Mouse (Mus musculus) liver, embryonic 16.5 days (tissue): Measurements from ENCODE around the gene Cox17. TPM values are rescaled to one million over a fixed set of nuclear protein-coding genes. Genes with fewer than 3 reads are reported as not detected.

Source experiments
- ATAC-seq: fragments of 200-750 bp; cut with Nextera tagmentation; 2 replicates; pipeline ENCODE4 v1.8.0; 2017; ENCODE audit warnings: low read depth, mild to moderate bottlenecking, moderate number of reproducible peaks, moderate library complexity
- H3K27ac ChIP-seq: fragments of 300-500 bp; sonication (generic); 2 replicates; pipeline ENCODE4 v1.5.1; 2014; ENCODE audit warnings: mild to moderate bottlenecking, low read length
- H3K27me3 ChIP-seq: fragments of 300-500 bp; sonication (generic); 2 replicates; pipeline ENCODE4 v1.6.1; 2014; ENCODE audit warnings: low read depth, low read length, mixed read lengths; ENCODE audit not compliant: control insufficient read depth, insufficient read depth
- H3K36me3 ChIP-seq: fragments of 300-500 bp; sonication (generic); 2 replicates; pipeline ENCODE4 v1.6.1; 2014; ENCODE audit warnings: mild to moderate bottlenecking; ENCODE audit not compliant: control insufficient read depth, insufficient read depth
- H3K4me1 ChIP-seq: fragments of 300-500 bp; sonication (generic); 2 replicates; pipeline ENCODE4 v1.6.1; 2014; ENCODE audit warnings: low read depth, low read length, mixed read lengths; ENCODE audit not compliant: control insufficient read depth
- H3K4me2 ChIP-seq: fragments of 300-500 bp; sonication (generic); 2 replicates; pipeline ENCODE4 v1.6.1; 2014; ENCODE audit warnings: low read depth, low read length, mixed read lengths
- H3K4me3 ChIP-seq: fragments of 300-500 bp; sonication (generic); 2 replicates; pipeline ENCODE4 v1.5.1; 2014; ENCODE audit warnings: low read depth, mild to moderate bottlenecking, low read length
- H3K9ac ChIP-seq: fragments of 300-500 bp; sonication (generic); 2 replicates; pipeline ENCODE4 v1.6.1; 2014; ENCODE audit warnings: low read depth, low read length
- H3K9me3 ChIP-seq: fragments of 300-500 bp; sonication (generic); replicated peaks from 2 replicates; pipeline ENCODE4 v1.6.1; 2016; ENCODE audit warnings: low read length; ENCODE audit not compliant: control insufficient read depth
- WGBS: fragments of 180-500 bp; shearing (Covaris S2); extraction: QIAGEN DNeasy Blood & Tissue Kit; methylation state at CpG from one replicate; pipeline ENCODE4 v1.1.7; 2014; ENCODE audit not compliant: insufficient replicate concordance; 5-methylcytosine and 5-hydroxymethylcytosine counted together
- polyA plus RNA-seq: library from polyadenylated mRNA; unstranded; fragments of >200 nt; fragmentation: Nextera tagmentation; extraction: Ambion mirVana; gene quantifications from 2 replicates; pipeline ENCODE4 v1.2.1, GENCODE M21; 2015

The Cox17 gene
- polyA plus RNA-seq, 1 experiment from 2014 or later: 209 TPM

DNA sequence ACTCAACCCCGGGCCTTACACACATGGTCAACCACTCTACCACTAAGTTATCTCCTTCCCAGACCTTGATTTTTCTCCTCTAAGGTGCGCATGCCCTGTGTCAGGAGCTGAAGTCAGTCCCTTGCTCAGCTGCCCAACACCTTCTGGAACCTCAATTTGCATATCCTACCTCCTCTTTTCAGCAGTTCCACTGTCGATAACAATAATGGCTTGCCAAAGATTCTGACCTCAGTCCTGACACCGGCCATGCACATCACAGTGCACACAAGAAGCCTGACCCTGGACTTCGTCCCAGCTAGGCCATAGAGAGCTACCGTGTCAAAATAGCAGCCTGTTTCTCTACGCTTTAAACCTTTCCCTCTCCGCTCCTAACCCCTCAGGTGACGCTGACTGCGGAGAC, 26.6 kb downstream of the Cox17 start:
- H3K4me3 ChIP-seq: peak overlapping the region; percentile 67
- H3K27ac ChIP-seq: peak overlapping the region; percentile 98
- H3K9ac ChIP-seq: no peak overlapping the region
- 65% methylated on average over 10 of the region's 10 CpGs for WGBS
- peaks cover 6% of the 10 kb centered on the region for H3K36me3 ChIP-seq
- no peaks in the 10 kb centered on the region for H3K27me3 ChIP-seq
- no peak for ATAC-seq
- no peaks in the 10 kb centered on the region for H3K9me3 ChIP-seq
- peak overlapping the region; percentile 73 for H3K4me2 ChIP-seq
- H3K4me1 ChIP-seq: peaks cover 64% of the 10 kb centered on the region

DNA sequence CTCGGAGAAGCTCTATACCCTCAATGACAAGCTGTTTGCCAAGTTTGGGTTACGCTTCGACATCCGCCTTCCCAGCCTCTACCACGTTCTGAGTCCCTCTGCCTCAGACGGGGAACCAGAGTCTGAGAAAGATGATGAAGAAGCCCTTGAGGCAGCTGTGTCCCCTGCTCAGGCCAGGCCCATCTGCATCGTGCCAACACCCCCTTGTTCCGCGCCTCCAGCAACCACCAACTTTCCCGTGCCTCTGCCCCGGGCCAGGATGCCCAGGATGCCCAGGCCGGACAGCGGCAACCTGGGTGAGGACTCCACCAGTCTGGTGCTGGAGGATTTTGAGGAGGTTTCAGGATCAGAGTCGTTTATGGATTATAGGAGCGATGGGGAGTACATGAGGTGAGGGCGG, 27.1 kb downstream of the Cox17 start:
- Histone ChIP-seq H3K36me3 (peaks cover 11% of the 10 kb centered on the region), H3K4me2 (peak overlapping the region; percentile 73), H3K4me1 (peaks cover 67% of the 10 kb centered on the region), H3K27ac (peak overlapping the region; percentile 98), H3K9ac (peak overlapping the region; percentile 56), H3K9me3 (no peaks in the 10 kb centered on the region), H3K27me3 (no peaks in the 10 kb centered on the region), H3K4me3 (peak overlapping the region; percentile 67)
- no peak for ATAC-seq
- 83% methylated on average over 16 of the region's 16 CpGs for whole genome bisulfite sequencing

DNA sequence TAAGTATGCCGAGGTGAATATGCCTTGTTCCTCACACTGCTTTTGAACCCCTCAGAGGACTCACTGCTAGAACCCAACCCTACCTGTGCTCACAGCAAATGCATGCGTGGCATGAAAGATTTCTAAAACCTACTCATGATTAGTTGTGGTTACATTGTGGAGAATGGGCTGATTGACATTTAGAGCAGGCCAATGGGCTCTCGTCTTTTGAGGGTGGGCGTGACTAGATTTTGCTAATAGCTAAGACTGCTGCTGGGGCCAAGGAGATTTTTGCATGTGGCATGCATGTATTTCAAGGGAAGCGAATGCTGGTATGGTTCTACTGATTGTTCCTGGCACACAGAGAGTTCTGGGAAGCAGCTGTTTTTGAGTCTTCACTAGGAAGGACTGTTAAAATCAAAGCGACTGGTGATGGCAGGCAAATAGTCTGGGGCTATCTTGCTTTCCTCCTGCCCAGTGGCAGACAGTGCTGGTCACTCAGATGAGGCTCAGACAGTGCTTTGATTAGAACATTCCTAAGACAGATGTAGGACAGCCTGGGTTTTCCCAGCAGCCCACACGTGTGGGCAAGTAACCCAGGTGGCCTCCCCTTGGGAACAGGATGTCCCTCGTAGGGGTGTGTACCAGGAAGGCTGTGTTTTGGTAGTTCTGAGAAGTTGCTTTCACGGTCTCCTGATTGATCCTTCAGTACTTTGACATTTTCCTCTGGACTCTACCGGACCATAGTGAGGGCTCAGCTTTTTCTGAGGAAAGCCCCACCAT, 27.8 kb downstream of the Cox17 start:
- ATAC-seq: peak; percentile 14; the same call in 1 of the 2 replicates

DNA sequence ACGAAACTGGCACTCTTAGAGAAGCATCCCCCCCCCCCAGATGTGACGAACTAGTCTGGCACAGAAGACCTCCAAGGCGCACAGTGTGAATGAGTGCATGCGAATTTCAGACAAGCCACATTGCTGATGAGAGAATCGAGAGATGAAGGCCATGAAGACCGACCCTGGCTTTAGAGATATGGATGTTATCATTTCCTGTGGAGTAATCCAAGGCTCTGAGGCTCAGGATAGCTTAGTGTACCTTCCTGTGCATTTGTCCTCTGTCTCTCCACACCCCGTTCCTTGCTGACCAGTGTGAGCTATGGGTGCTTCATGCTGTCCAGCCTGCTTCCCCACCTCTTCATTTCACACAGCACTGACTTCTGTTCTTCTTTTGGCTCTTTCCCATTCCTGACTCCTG, 28.4 kb downstream of the Cox17 start:
- peak; percentile 3; the same call in 1 of the 2 replicates for ATAC-seq
- H3K27ac ChIP-seq: peak overlapping the region; percentile 98
- H3K27me3 ChIP-seq: no peaks in the 10 kb centered on the region
- WGBS: 14% methylated on average over 7 of the region's 7 CpGs
- H3K4me2 ChIP-seq: peak overlapping the region; percentile 73
- H3K4me1 ChIP-seq: peaks cover 69% of the 10 kb centered on the region
- peak overlapping the region; percentile 56 for H3K9ac ChIP-seq
- H3K9me3 ChIP-seq: no peaks in the 10 kb centered on the region
- H3K4me3 ChIP-seq: peak overlapping the region; percentile 67
- H3K36me3 ChIP-seq: peaks cover 11% of the 10 kb centered on the region

More for the DNA sequence above, 27.8 kb downstream of the Cox17 start:
- H3K36me3 ChIP-seq: peaks cover 11% of the 10 kb centered on the region
- H3K27ac ChIP-seq: peak overlapping the region; percentile 98
- peak overlapping the region; percentile 56 for H3K9ac ChIP-seq
- 53% methylated on average over 10 of the region's 10 CpGs for WGBS
- peak overlapping the region; percentile 67 for H3K4me3 ChIP-seq
- peaks cover 71% of the 10 kb centered on the region for H3K4me1 ChIP-seq
- peak overlapping the region; percentile 73 for H3K4me2 ChIP-seq
- H3K27me3 ChIP-seq: no peaks in the 10 kb centered on the region
- H3K9me3 ChIP-seq: no peaks in the 10 kb centered on the region

DNA sequence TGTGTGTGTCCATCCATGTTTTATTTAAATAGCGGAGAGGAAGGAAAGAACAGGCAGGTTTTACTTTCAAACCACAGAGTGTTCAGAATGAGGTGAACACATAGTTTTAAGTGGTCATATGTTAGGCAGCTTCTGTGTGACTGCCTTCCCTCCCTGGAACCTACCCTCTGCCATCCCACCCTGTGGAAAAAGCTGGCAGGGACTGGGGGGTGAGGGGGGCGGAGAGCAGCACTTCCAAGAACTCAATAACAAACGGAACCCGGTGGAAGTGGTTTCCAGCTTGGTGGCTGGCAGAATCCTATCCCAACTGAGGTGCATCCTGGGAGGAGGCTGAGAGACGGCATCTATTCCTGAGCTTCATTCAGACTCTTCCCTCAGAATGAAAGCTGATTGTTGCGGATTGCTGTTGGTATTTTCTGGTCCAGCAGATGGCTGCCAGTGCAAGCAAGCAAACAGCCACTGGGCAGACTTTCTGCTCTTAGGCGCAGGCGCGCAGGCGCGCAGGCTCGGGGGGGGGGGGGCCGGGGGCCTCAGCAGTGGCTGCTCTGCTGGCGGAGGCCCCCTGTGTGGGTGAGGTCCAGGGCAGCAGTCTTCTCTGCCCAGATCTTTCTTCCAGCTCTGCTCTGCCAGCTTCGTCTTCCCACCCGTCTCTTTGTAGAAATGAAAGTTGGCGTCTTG, 29.5 kb downstream of the Cox17 start:
- H3K4me3 ChIP-seq: peak overlapping the region; percentile 67
- peak overlapping the region; percentile 73 for H3K4me2 ChIP-seq
- H3K27ac ChIP-seq: peak overlapping the region; percentile 98
- ATAC-seq: no peak
- H3K9me3 ChIP-seq: no peaks in the 10 kb centered on the region
- H3K4me1 ChIP-seq: peaks cover 58% of the 10 kb centered on the region
- no peaks in the 10 kb centered on the region for H3K27me3 ChIP-seq
- peak overlapping the region; percentile 56 for H3K9ac ChIP-seq
- 28% methylated on average over 17 of the region's 17 CpGs for WGBS
- H3K36me3 ChIP-seq: peaks cover 11% of the 10 kb centered on the region

DNA sequence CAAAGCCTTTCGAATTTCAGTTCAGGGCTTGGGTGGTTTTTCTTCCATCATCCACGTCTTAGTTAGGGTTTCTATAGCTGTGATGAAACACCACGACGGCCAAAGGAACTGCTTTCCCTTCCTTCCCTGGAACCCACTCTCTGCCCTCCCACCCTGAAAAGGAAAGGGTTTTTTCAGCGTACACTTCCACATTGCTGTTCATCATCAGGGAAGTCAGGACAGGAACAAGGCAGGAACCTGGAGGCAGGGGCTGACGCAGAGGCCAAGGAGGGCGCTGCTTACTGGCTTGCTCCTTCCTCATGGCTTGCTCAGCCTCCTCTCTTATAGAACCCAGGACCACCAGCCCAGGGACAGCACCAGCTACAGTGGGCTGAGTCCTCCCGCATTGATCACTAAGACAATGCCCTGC, 30.1 kb downstream of the Cox17 start:
- no peak for ATAC-seq
- 27% methylated on average over 8 of the region's 8 CpGs for WGBS
- Histone ChIP-seq H3K4me2 (peak overlapping the region; percentile 73), H3K4me3 (peak overlapping the region; percentile 67), H3K27ac (peak overlapping the region; percentile 47), H3K36me3 (peaks cover 11% of the 10 kb centered on the region), H3K4me1 (peaks cover 55% of the 10 kb centered on the region), H3K27me3 (no peaks in the 10 kb centered on the region), H3K9me3 (no peaks in the 10 kb centered on the region), H3K9ac (peak overlapping the region; percentile 56)

DNA sequence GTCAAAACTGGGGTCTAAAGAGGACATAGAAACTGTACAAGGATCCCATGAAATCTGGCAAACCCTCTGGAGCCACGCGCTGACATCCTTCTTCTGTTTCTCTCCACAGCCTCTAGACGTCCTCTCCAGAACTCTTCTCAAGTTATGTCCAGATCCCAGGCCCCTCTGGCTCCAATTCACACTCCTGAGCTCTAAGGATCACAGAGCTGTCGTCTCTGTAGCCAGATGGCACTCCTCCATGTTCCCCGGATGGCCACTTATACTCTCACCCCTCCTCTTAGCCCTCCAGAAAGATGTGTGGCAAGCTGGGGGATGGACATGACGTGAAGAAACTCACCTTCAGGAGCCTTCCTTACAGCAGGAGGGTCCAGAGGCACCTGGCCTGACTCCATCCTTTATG, 30.8 kb downstream of the Cox17 start:
- Histone ChIP-seq H3K27me3 (no peaks in the 10 kb centered on the region), H3K36me3 (peaks cover 11% of the 10 kb centered on the region), H3K4me2 (no peak overlapping the region), H3K9ac (no peak overlapping the region), H3K4me1 (peaks cover 57% of the 10 kb centered on the region), H3K4me3 (no peak overlapping the region), H3K27ac (no peak overlapping the region), H3K9me3 (no peaks in the 10 kb centered on the region)
- 85% methylated on average over 6 of the region's 6 CpGs for WGBS
- ATAC-seq: no peak

DNA sequence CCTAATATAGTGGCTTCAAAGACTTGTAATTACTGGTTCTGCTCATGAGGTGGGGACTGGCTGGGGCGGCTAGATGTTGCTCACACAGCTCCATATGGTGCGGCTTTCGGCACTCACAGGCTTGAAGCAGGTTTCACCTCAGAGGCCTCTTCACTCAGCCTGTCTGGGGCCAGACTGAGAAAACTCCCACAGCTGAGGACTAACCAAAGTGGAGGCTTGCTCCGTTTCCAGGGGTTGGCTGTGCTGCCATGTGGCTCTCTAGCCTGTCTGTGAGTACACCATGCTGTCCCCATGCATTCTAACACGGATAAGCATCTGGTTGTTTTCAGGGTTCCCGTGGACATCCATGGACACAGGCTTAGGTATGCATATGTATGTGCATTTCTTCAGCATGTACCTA, 31.8 kb downstream of the Cox17 start:
- H3K4me2 ChIP-seq: no peak overlapping the region
- peaks cover 11% of the 10 kb centered on the region for H3K36me3 ChIP-seq
- peaks cover 55% of the 10 kb centered on the region for H3K4me1 ChIP-seq
- 82% methylated on average over 6 of the region's 6 CpGs for WGBS
- H3K4me3 ChIP-seq: no peak overlapping the region
- no peak overlapping the region for H3K27ac ChIP-seq
- no peaks in the 10 kb centered on the region for H3K9me3 ChIP-seq
- H3K27me3 ChIP-seq: no peaks in the 10 kb centered on the region
- no peak for ATAC-seq
- no peak overlapping the region for H3K9ac ChIP-seq

DNA sequence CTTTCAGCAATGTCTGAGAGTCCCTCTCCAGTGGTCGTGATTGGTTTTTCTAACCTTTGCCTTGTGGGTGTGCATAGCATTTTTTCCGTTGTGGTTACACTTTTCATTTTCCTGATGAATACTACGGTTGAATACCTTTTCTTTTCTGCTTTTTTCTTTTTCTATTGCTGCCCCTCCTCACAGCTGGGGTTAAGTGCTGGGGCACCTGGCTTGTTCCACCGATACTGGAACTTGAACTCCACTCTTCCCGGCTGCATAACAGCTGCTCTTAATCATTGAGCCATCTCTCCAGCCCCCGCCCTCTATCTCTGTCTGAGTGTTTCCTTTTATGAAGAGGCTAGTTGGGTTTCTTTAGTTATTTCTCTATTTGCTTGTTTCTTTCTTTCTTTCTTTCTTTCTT, 32.3 kb downstream of the Cox17 start:
- ATAC-seq: no peak
- Histone ChIP-seq H3K4me3 (no peak overlapping the region), H3K4me1 (peaks cover 55% of the 10 kb centered on the region), H3K9me3 (no peaks in the 10 kb centered on the region), H3K27me3 (no peaks in the 10 kb centered on the region), H3K36me3 (peaks cover 11% of the 10 kb centered on the region), H3K27ac (no peak overlapping the region), H3K9ac (no peak overlapping the region), H3K4me2 (no peak overlapping the region)
- 20% methylated on average over 6 of the region's 6 CpGs for WGBS
